Mouse (Mus musculus) ES-E14 (cell line): ENCODE data around the gene Ykt6. TPM values are rescaled to one million over a fixed set of nuclear protein-coding genes. Genes with fewer than 3 reads are reported as not detected.
"Not testable (repeated sequence)": the region's sequence is repeated elsewhere in the genome, so short reads cannot be mapped to it uniquely, and the experiment has no call there.

Experiments used
- DNase-seq: peaks from one replicate; pipeline ENCODE4 v3.0.0-alpha.2; 2013; ENCODE audit warnings: low read depth, low spot score
- H3K27ac ChIP-seq: 2 replicates; pipeline ENCODE4 v1.5.1; 2012; ENCODE audit warnings: low read depth, mild to moderate bottlenecking, low read length, moderate library complexity, mixed read lengths; ENCODE audit not compliant: poor library complexity, insufficient read depth, severe bottlenecking
- H3K36me3 ChIP-seq: 2 replicates; pipeline ENCODE4 v1.6.1; 2012; ENCODE audit warnings: mild to moderate bottlenecking, low read length, moderate library complexity, mixed read lengths; ENCODE audit not compliant: control insufficient read depth, poor library complexity, insufficient read depth, severe bottlenecking
- H3K4me1 ChIP-seq, 2 experiments: fragments of 150-350 bp in 1 of 2; sonication (generic) in 1 of 2; 2 replicates each; pipeline ENCODE4 v1.6.1; 2012; ENCODE audit warnings: low read length in 2 of 2, mild to moderate bottlenecking in 1 of 2, mixed read lengths in 1 of 2; ENCODE audit not compliant: control insufficient read depth in 2 of 2, insufficient read depth in 2 of 2, poor library complexity in 1 of 2
- H3K4me3 ChIP-seq, 2 experiments: fragments of 150-350 bp in 1 of 2; sonication (generic) in 1 of 2; 2 replicates each; pipeline ENCODE4 v1.5.1; 2012; ENCODE audit warnings: low read length in 2 of 2, low read depth in 1 of 2, mild to moderate bottlenecking in 1 of 2, mixed read lengths in 1 of 2; ENCODE audit not compliant: insufficient read depth in 1 of 2, poor library complexity in 1 of 2, severe bottlenecking in 1 of 2
- H3K9ac ChIP-seq: 2 replicates; pipeline ENCODE4 v1.6.1; 2012; ENCODE audit warnings: low read depth, mild to moderate bottlenecking, low read length, mixed read lengths; ENCODE audit not compliant: poor library complexity, insufficient read depth, severe bottlenecking
- H3K9me3 ChIP-seq: fragments of 150-350 bp; sonication (generic); 2 replicates; pipeline ENCODE4 v1.6.1; 2012; ENCODE audit warnings: low read depth, mild to moderate bottlenecking, low read length; ENCODE audit not compliant: control insufficient read depth, insufficient read depth
- CHD2 ChIP-seq: IDR thresholded peaks from 2 replicates; pipeline ENCODE4 v1.6.1; 2014; ENCODE audit warnings: mild to moderate bottlenecking, low read depth, low read length, inconsistent platforms
- HCFC1 ChIP-seq: IDR thresholded peaks from 2 replicates; pipeline ENCODE4 v1.6.1; 2012; ENCODE audit warnings: low read length, inconsistent platforms, borderline replicate concordance; ENCODE audit not compliant: insufficient read depth
- MAFK ChIP-seq: IDR thresholded peaks from 2 replicates; pipeline ENCODE4 v1.6.1; 2014; ENCODE audit warnings: mild to moderate bottlenecking, low read depth, low read length, inconsistent platforms; ENCODE audit not compliant: insufficient read depth
- ZC3H11A ChIP-seq: IDR thresholded peaks from 2 replicates; pipeline ENCODE4 v1.6.1; 2012; ENCODE audit warnings: low read depth, mild to moderate bottlenecking, inconsistent platforms, low read length, borderline replicate concordance
- ZNF384 ChIP-seq: IDR thresholded peaks from 2 replicates; pipeline ENCODE4 v1.6.1; 2012; ENCODE audit warnings: low read depth, low read length, inconsistent platforms
- in situ Hi-C, 2 experiments: fragments of 600-800 bp; cut with MboI; formaldehyde crosslinking; loops; one replicate each; pipeline ENCODE4 v1.15.1; 2025; ENCODE audit warnings: low sequenced_read_pairs in 2 of 2, inconsistent platforms in 1 of 2; ENCODE audit not compliant: unreplicated experiment in 2 of 2
- total RNA-seq: library from RNA; depleted of rRNA; stranded (reverse); fragments of 300-350 nt; gene quantifications from 2 replicates; pipeline ENCODE4 v1.2.3, GENCODE M21; 2012

Gene Ykt6
- total RNA-seq, 1 experiment, result 72.2 TPM

DNA sequence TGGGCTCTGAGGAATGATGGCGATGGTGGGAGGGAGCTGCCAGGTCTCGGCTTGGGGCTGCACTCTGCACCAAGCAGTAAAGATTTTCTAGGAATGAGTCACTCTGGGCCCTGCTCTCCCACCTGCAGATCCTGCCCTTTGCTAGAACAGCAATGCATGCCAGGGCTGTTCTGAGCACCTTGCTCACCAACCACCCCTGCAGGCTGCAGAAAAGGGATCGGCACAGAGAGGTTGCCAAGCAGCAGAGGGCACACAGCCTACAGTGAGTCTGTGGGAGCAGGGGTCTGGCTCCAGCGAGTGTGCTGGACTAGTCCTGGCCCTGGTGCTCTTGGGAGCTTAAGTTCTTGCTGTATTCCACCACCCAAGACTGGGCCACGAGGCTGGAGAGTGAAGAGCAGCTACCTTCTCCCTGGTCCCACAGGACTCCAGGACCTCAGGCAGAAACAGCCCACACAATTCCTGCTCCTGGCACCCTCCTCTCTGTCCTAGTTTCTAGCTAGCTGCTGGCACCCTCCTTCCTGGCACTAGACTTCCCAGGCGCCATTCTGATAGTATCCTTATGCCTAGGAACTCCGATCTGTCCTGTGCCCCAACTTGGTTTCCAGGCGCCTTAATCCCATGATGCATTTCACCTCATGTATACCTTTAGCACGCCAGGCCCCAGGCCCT, 46.6 kb downstream of the Ykt6 start:
- Histone ChIP-seq H3K9ac (no peak overlapping the region), H3K36me3 (no peaks in the 10 kb centered on the region; the same call in 1 of the 2 replicates), H3K4me1 (peaks cover 3% of the 10 kb centered on the region in 2 experiments; a peak in 2 of 4 replicates), H3K9me3 (no peaks in the 10 kb centered on the region), H3K4me3 (no peak overlapping the region), H3K27ac (no peak overlapping the region)
- TF ChIP-seq HCFC1 (no peak), ZNF384 (no peak), MAFK (no peak), ZC3H11A (no peak), CHD2 (no peak)
- no peak for DNase-seq
- in situ Hi-C loops, result no loop called here

DNA sequence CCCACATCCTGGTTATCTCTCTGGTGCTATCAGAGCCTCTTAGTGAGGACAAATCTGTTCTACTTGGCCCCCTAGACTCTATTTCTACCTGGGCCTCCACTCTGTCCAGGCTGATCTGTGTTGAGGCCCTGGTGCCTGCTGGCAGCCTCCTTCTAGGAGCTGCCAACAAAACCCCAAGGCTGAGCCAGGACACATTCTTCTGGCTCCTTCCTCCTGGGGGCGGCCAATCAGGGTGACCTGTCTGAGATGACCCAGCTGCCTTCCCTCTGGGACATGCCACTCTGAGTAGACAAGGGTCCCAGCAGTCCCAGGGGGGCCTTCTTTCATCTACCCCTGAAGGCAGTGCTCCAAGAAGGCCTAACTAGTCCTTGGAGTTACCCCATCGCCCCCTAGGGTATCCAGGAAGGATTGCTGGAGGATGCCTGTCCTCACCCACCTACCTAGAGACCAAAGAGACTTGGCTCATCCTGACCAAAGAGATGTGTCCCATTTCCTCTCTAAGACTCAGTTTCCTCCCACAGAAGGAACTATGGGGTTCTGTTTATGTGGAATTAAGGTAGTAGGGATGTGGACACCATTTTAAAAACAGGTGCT, 47.6 kb downstream of the Ykt6 start:
- Histone ChIP-seq H3K4me1 (peaks cover 3% of the 10 kb centered on the region in 2 experiments; a peak in 2 of 4 replicates), H3K36me3 (no peaks in the 10 kb centered on the region; the same call in 1 of the 2 replicates), H3K27ac (no peak overlapping the region), H3K9me3 (no peaks in the 10 kb centered on the region), H3K4me3 (no peak overlapping the region), H3K9ac (no peak overlapping the region)
- no peak for DNase-seq
- in situ Hi-C loops, result no loop called here
- TF ChIP-seq ZNF384 (no peak), MAFK (no peak), HCFC1 (no peak), CHD2 (no peak), ZC3H11A (no peak)

DNA sequence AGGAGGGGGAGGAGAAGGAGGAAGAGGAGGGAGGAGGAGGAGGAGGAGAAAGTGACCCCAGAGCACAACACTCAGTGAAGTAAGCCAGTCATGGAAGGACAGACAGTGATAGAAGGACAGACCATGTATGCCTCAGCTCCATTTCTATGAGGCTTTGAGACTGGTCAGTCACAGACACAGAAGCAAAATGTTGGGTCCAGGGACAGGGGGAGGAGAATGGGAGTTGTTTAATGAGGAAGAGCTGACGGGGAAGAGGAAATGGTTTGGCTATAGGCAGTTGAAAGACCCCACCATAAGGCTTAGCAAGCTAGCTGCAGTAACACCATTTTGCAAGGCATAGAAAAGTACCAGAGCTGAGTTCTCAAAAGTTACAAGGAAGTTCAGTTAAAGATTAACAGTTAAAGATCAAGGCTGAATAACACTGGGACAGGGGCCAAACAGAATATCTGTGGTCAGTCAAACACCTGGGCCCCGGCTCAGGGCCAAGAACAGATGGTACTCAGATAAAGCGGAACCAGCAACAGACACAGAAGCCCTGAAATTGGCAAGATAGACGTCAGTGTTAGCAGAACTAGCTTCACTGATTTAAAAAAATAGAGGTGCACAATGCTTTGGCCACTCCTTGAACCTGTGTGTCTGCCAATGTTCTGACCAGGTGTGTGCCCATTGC, 50.0 kb downstream of the Ykt6 start:
- H3K9me3 ChIP-seq, in situ Hi-C loops, H3K4me3 ChIP-seq, H3K9ac ChIP-seq, H3K4me1 ChIP-seq, DNase-seq, H3K36me3 ChIP-seq, H3K27ac ChIP-seq: not testable (repeated sequence)

DNA sequence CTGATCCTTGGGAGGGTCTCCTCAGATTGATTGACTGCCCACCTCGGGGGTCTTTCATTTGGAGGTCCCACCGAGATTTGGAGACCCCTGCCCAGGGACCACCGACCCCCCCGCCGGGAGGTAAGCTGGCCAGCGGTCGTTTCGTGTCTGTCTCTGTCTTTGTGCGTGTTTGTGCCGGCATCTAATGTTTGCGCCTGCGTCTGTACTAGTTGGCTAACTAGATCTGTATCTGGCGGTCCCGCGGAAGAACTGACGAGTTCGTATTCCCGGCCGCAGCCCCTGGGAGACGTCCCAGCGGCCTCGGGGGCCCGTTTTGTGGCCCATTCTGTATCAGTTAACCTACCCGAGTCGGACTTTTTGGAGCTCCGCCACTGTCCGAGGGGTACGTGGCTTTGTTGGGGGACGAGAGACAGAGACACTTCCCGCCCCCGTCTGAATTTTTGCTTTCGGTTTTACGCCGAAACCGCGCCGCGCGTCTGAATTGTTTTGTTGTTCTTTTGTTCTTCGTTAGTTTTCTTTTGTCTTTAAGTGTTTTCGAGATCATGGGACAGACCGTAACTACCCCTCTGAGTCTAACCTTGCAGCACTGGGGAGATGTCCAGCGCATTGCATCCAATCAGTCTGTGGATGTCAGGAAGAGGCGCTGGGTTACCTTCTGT, 51.0 kb downstream of the Ykt6 start:
- H3K27ac ChIP-seq, in situ Hi-C loops, H3K4me1 ChIP-seq, H3K4me3 ChIP-seq, H3K36me3 ChIP-seq, H3K9me3 ChIP-seq, DNase-seq, H3K9ac ChIP-seq: not testable (repeated sequence)

DNA sequence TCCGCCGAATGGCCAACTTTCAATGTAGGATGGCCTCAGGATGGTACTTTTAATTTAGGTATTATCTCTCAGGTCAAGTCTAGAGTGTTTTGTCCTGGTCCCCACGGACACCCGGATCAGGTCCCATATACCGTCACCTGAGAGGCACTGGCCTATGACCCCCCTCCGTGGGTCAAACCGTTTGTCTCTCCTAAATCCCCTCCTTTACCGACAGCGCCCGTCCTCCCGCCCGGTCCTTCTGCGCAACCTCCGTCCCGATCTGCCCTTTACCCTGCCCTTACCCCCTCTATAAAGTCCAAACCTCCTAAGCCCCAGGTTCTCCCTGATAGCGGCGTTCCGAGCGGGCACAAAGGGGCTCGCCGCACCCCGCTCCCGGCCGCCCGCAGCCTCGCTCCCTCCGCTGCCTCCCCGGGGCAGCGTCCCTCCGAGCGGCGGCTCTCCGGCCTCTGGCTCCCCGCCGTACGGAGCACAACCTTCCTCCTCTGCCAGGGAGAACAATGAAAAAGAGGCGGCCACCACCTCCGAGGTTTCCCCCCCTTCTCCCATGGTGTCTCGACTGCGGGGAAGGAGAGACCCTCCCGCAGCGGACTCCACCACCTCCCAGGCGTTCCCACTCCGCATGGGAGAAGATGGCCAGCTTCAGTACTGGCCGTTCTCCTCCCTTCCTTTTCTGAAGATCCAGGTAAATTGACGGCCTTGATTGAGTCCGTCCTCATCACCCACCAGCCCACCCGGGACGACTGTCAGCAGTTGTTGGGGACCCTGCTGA, 51.7 kb downstream of the Ykt6 start:
- DNase-seq, result not testable (repeated sequence)

DNA sequence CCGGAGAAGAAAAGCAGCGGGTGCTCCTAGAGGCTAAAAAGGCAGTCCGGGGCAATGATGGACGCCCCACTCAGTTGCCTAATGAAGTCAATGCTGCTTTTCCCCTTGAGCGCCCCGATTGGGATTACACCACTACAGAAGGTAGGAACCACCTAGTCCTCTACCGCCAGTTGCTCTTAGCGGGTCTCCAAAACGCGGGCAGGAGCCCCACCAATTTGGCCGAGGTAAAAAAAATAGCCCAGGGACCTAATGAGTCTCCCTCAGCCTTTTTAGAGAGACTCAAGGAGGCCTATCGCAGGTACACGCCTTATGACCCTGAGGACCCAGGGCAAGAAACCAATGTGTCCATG, 52.3 kb downstream of the Ykt6 start:
- H3K9ac ChIP-seq, H3K27ac ChIP-seq, H3K4me3 ChIP-seq, H3K9me3 ChIP-seq, H3K36me3 ChIP-seq, in situ Hi-C loops, DNase-seq, H3K4me1 ChIP-seq: not testable (repeated sequence)

More for the DNA sequence above, 51.7 kb downstream of the Ykt6 start:
- H3K9ac ChIP-seq, H3K36me3 ChIP-seq, in situ Hi-C loops, H3K9me3 ChIP-seq, H3K4me3 ChIP-seq, H3K27ac ChIP-seq, H3K4me1 ChIP-seq: not testable (repeated sequence)
